Mouse (Mus musculus) heart, postnatal 10 days (tissue): ENCODE measurements at regions not wholly inside any gene's neighbourhood (a gene's known extent, or its start where the extent isn't known, plus 50 kb on each side); places are given as distances from the start of the nearest gene placed in this dataset.

ENCODE experiments used
- DNase-seq, 2 experiments: peaks; one replicate each; pipeline ENCODE4 v3.0.0; 2021
- intact Hi-C: fragments of 180-260 bp; cut with DNase I; formaldehyde crosslinking; loops from one replicate; pipeline ENCODE4 v1.15.1; 2025

DNA sequence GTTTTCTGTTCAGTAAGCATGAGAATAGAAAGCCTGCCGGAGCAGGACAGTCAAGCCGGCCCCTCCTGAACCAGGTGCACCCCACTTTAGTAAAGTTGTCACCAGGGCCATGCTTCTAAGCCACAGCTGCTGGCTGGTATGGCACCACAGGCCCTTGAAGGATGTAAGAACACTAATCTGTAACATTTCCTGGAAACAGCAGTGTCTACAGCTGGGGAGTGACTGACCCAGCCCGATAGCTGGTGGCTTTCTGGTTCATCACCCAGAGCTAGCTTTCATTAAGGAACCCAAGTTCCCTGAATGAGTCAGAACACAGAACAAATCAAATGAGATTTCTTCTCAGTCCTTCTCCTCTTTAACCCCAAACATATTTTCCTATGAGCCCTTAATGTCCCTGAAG is 82.4 kb upstream of the Nkx1-1 start:
- intact Hi-C loops: no loop called here
- no peak for DNase-seq

DNA sequence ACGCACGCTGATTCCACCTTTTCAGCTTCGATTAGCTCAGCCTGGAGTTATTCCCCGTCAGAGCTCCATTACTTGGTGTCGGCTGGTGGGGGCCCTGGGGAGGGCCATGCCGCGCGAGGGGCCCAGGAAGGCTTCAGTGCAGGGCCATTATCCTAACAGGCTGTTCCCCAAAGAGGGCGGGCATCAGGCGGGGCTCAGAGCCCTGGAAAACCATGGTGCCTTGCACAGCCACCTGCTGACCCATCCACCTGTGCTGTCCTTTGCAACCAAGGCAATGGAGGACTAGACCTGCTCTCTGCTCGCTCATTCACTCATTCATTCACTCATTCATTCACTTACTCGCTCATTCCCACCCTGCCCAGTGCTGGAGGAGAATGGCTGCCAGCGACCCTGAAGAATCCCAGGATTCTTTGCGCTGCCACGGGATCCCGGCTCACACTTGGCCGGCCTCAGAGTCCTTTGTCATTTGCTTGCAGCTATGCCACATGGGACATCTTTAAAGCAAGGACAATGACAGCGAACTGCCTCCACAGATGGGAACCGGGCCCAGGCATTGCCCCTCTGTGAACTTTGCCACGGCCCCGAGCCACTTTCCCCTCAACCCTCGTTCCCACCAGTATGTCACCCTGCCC is 78.6 kb upstream of the Nkx1-1 start:
- intact Hi-C loops: no loop called here
- no peak for DNase-seq

DNA sequence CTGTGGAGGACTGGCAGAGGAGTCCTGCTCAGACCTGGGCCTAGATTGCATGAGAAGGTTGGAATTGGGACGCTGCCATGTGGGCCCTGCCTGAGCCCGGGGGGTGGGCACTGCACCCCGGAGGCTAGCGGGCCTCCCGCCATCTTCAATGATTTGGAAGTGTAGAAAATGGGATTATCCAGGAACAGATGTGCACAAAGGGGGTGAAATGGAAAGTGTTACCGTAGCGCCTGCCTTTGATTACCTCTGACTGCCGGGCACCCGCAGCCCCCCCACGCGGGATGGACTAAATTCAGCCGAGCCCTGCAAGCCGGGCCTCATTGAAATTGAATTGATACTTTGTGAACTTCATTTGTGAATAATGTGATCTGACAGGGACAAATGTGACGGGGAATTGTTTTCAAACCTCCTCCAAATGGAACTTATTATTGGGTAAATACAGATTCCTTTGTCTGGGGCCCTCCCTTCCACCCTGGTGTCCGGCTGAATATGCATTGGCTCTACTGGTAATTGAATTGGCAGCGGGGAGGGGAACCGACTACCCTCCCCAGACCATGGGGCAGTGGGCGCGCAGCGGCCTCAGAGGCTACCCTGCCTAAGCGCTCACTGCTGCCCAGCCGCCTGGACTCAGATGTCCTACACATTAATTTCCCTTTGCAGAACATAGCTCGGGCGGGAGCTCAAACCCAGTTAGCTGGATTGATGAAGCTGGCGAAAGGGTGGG is 77.9 kb upstream of the Nkx1-1 start:
- intact Hi-C loops: no loop called here
- no peak for DNase-seq

DNA sequence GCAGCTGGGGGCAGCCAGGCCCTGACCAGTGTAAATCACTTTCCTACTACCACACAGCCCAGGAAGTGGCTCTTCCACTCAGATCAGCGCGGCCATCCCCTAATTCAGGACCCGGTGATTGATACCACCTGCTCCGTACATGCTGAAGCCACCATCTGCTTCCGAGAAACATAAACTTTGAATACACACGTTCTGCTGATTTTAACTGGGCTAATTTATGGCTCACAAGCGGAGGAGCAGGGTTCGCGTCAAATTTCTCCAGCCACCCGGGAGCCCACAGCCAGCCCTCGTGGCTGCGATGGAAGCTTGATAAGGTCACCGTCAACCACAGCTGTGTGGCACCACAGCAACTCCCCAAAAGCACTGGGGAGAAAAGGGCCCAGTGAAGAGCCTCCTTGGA is 72.0 kb upstream of the Nkx1-1 start:
- intact Hi-C loops: no loop called here
- no peak for DNase-seq

DNA sequence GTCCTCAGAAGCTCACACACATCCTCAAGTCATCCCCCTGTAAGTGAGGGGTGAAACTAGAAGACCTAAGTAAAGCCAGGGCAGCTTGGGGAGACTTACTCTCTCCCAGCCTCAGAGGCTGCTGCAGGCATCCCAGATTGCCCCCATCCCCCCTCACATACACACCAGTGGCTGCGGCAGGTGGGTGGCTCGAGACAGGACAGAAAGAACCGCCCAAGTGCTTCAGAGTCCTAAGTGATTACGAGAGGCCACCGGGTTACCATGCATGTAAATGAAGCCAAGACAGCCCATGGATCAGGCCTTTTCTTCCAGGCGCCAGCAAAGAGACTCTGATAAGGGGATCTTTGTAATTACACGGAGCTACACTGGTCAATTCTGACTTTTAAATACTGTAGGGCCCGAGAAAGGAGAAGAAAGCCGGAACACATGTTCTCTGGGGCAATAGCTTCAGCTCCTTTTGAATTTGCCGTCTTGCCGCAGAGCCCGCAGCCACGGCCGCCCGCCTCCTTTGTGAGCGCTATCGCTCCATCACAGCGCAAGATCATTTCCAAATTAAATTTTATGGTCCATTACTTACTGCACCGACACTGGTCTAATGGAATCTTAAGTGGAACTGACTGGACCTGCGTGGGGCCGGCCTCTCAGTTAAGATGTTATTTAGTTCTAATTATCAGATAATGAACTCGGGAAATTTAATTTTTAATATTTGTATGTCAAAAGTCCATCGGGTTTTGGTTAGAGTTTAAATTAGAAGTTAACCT is 68.1 kb upstream of the Nkx1-1 start:
- no peak for DNase-seq
- intact Hi-C loops: no loop called here

DNA sequence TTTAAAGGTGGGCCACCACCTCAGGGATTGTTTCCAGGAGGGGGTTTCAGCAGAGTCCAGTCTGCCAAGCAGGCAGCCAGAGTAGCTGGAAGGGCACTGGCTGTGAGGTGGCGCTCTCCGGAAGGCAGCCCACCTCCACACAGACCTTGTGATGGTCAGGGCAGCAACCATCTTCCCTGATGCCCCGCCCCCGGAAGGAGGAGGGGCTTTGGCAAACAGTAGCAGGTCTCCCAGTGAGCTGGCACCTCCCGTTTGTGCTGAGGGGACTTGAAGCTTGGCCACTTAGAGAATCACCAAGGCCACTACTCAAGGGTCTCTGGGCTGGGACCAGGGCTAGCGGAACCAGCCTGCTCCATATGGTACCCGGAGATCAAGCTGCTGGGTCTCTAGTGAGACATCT is 67.4 kb upstream of the Nkx1-1 start:
- DNase-seq: no peak
- intact Hi-C loops: no loop called here

DNA sequence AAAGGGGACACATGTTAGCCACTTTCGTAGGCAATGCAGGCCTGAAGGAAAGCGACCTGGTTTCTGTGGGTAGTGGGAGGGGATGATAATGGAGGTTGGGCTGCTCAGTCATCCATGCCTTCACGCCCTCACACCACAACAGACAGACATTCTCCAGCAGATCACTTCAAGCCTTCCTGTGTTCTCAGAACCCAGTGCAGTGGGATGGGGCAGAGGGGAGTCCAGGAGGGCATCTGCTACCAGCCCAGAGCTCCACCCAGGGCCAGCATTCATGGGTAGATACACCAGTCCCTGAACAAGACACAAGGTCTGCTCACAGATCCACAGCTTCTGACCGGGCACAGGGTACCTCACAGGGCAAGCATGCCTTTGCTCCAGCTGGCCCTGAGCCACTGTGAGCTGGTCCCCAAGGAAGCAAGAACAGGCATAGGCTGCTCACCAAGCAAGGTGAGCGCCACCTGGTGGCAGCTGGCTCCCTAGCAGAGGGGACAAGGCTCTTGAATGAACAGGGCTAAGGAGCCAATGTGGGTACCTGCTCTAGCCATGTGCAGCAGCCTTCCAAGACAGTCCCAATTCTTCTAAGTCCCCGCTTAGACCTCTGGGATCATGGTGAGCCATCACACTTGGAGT is 62.2 kb upstream of the Nkx1-1 start:
- peak; percentile 79 to 87 for DNase-seq
- intact Hi-C loops: loop anchor here (1.0 to 5.0 kb wide), 3 partner anchors 54 to 102 kb away; no protein-coding TSS in a partner anchor

DNA sequence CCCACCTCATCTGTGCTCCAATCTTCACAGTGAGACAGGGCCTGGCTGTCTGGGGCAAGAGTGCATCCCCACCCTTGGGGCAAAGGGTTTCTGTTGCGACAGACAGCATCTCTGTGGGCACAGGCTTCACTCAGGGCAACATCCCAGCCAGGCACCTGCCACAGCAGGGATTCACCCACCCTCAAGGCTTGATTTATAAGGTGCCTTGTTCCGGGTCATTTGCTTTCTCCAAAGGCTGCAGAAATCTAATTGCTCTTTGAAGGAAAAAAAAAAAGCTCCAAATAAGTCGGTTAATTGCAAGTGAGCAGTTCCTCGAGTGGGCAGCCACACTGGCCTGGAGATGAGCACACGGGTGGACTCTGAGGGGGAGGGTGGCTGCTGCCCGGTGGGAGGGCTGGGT is 61.5 kb upstream of the Nkx1-1 start:
- intact Hi-C loops: loop anchor here (5.0 kb wide), 2 partner anchors 53 to 92 kb away; no protein-coding TSS in a partner anchor
- DNase-seq: no peak

DNA sequence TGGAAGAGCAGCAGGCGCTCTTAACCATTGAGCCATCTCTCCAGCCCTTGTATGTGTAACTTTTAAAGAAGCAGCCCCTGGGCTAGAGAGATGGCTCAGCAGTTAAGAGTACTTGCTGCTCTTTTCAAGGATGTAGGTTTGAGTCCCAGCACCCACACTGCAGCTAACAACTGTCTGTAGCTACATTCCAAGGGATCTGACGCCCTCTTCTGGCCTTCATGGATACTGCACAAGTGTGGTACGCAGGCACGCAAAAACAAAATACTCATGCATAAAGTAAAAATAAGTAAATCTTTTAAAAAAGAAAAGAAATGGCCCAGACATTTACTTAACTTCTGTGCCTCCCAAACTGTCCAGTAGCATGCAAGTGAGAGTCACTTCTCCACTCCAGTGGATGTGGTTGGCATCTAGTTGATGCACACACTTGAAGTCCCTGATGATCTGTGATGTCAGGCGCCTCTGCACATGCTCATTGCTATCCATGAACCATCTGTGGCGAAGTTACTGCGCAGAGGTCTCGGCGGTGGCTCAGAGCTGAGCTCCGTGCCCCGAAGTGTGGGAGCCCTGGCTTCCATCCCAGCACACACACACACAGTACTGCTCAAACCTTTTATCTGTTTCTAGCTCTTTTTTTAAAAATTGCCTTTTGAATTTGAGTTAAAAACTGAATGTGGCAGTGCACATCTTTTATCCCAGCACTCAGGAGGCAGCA is 59.0 kb upstream of the Nkx1-1 start:
- intact Hi-C loops: no loop called here
- DNase-seq: no peak

DNA sequence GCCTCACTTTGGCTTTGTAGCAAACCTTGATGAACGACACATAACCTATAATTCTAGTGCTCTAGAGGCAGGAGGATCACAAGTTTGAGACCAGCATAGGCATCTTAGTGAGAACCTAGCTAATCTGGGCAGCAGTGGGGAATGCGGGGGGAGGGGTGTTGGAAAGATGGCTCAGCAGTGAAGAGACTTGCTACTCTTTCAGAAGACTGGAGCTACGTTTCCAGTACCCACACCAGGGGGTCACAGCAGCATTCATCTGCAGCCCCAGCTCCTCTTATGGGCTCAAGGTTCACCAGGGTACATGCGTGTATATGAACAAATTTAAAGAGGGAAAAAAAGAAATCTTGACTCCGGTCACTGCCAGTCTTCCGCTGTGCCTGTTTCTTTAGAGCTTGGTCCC is 55.5 kb upstream of the Nkx1-1 start:
- peak in 1 of 2 experiments; percentile 6 for DNase-seq
- intact Hi-C loops: no loop called here

DNA sequence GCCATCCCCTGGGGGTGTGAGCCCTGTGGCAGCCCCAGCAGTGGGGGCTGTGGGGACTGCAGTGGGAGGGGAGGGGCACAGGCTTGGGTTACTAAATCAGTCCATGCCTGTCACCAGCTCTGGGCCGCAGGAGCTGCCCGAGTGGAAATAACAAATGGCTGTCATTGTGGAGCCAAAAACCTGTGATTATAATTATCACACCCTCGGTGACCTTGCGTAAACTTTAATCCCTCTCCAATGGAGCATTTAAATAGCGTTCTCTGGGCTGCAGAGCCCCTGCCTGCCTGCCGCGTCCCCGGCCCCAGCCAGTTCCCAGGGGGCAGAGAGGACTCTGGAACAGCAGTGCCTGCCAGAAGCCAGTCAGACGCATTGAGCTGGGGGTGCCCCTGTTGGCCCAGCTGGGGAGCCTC is 54.4 kb upstream of the Nkx1-1 start:
- DNase-seq: peak; percentile 44 to 53

DNA sequence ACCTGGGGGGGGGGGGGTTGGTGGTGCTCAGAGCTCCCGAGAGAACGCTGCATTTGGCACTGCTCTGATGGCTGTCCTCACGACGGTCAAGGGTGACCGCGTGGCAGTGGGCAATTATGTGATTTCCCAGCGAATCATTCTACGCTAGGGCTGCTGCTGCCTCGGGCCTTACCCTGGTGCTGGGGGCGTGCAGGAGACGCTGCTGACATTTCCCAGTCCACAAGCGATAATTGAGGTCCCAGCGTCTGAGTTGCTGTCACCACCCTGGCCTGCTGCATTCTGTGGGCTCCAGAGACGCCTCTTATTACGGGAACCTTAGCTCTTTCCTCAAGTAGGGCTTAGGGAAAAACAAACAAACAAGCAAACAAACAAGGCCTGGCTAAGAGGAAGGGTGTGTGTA is 52.0 kb upstream of the Nkx1-1 start:
- peak in 1 of 2 experiments; percentile 14 for DNase-seq
- intact Hi-C loops: no loop called here

More for the DNA sequence above, 54.4 kb upstream of the Nkx1-1 start:
- intact Hi-C loops: no loop called here
